Mouse (Mus musculus): ENCODE results near the gene Astn1. TPM values are rescaled to one million over a fixed set of nuclear protein-coding genes. Genes with fewer than 3 reads are reported as not detected.

Astn1 gene
- polyA plus RNA-seq, 1 experiment: 0.46 TPM

DNA sequence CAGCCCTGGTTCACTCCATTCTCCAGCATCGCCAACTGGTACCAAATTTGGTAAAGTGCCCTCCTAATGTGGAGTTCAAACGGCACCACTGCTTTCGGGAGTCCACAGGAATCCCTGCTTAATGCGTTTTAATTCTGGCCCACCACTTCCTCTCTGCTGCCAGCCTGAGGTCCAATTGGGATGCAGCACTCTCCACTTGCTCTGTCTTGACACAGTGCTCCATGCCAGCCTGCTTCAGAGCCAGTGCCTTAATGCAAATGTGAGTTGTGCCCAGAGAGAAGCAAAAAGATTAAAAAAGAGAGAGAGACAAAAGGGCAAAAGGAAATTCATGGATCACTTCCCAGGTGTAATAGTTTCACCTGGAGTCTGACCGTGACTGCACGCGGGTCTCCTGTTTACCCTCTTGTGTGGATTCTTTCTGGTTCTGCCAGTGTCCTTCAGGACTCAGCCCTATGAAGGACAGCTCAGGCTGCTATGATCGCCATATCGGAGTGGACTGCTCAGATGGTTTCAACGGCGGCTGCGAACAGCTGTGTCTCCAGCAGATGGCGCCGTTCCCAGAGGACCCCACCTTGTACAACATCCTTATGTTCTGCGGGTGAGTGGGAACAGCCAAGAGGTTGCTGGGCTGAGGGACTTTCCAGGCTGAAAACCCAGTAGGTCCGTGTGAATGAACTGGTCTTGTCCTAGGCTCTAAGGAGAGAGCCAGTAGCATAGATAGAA is 234.8 kb downstream of the Astn1 start:
- Histone ChIP-seq H3K4me1 (ENCODE audit: control insufficient read depth, insufficient read depth, low read length) (no peaks in the 10 kb centered on the region), H3K4me3 (ENCODE audit: insufficient read depth, low read length) (no peak overlapping the region), H3K27ac (ENCODE audit: insufficient read depth, low read length) (no peak overlapping the region)
- TF ChIP-seq CTCF (IDR thresholded peaks at IDR 0.05; ENCODE audit: borderline replicate concordance, insufficient read depth, low read length) (peak; percentile 62; the same call in 1 of the 2 replicates), POLR2A (IDR thresholded peaks at IDR 0.05; ENCODE audit: low read depth, low read length) (no peak)

- Histone ChIP-seq H3K27ac (ENCODE audit: insufficient read depth, low read length) (no peak overlapping the region), H3K4me1 (ENCODE audit: control insufficient read depth, insufficient read depth, low read length) (no peaks in the 10 kb centered on the region), H3K4me3 (ENCODE audit: insufficient read depth, low read length) (no peak overlapping the region)
- TF ChIP-seq CTCF (IDR thresholded peaks at IDR 0.05; ENCODE audit: borderline replicate concordance, insufficient read depth, low read length) (no peak), POLR2A (IDR thresholded peaks at IDR 0.05; ENCODE audit: low read depth, low read length) (no peak)
Measured at GRCm38 (mm10) chr1:158597996-158598395, 235.9 kb downstream of the Astn1 start.

- H3K4me1 ChIP-seq (ENCODE audit: control insufficient read depth, insufficient read depth, low read length): no peaks in the 10 kb centered on the region
- no peak overlapping the region for H3K27ac ChIP-seq (ENCODE audit: insufficient read depth, low read length)
- no peak for TF ChIP-seq POLR2A (IDR thresholded peaks at IDR 0.05; ENCODE audit: low read depth, low read length)
- no peak for TF ChIP-seq CTCF (IDR thresholded peaks at IDR 0.05; ENCODE audit: borderline replicate concordance, insufficient read depth, low read length)
- no peak overlapping the region for H3K4me3 ChIP-seq (ENCODE audit: insufficient read depth, low read length)
Measured at GRCm38 (mm10) chr1:158599435-158599834, 237.4 kb downstream of the Astn1 start.

GRCm38 (mm10) chr1:158603056-158603455 is 241.0 kb downstream of the Astn1 start:
- peaks cover 3% of the 10 kb centered on the region; the same call in 1 of the 2 replicates for H3K4me1 ChIP-seq (ENCODE audit: control insufficient read depth, insufficient read depth, low read length)
- H3K27ac ChIP-seq (ENCODE audit: insufficient read depth, low read length): no peak overlapping the region
- no peak overlapping the region for H3K4me3 ChIP-seq (ENCODE audit: insufficient read depth, low read length)
- TF ChIP-seq POLR2A (IDR thresholded peaks at IDR 0.05; ENCODE audit: low read depth, low read length): no peak
- TF ChIP-seq CTCF (IDR thresholded peaks at IDR 0.05; ENCODE audit: borderline replicate concordance, insufficient read depth, low read length): no peak

DNA sequence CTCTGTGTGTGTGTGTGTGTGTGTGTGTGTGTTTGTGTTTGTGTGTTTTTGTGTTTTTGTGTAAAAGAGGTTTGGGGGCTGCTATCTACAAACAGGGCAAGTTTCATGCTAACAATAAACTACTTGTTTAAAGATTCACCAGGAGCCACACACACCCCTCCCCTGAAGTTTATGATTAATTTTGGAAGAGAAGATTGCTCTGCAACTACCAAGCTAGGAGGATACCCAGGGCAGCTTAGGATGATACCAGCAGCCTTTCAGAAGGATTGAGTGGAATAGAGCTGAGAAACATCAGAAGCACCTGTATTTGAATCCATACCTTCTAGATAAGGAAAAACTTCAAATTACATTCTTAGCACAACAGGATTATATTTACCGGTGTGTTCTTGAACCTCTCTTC is 242.1 kb downstream of the Astn1 start:
- Histone ChIP-seq H3K4me1 (ENCODE audit: control insufficient read depth, insufficient read depth, low read length) (peaks cover 3% of the 10 kb centered on the region; the same call in 1 of the 2 replicates), H3K27ac (ENCODE audit: insufficient read depth, low read length) (no peak overlapping the region)
- TF ChIP-seq POLR2A (IDR thresholded peaks at IDR 0.05; ENCODE audit: low read depth, low read length): no peak
- no peak for TF ChIP-seq CTCF (IDR thresholded peaks at IDR 0.05; ENCODE audit: borderline replicate concordance, insufficient read depth, low read length)

DNA sequence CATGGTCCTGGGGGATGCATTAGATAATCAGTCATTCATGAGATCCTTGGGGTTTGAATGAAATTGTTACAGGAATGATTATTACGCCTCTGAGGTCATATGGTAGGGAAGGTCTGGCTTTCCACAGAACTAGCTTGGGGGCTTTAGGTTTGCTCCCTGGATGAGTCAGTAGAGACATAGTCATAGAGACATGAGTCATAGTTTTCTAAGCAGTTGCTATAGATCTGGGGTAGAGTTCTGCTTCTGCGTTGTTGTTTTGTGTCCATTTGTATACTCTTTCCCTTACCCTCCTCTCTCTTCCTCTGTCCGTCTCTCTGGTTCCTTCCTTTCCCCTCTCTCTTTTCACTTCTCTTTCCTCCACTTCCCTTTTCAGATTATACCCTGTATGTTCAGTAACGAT is 243.5 kb downstream of the Astn1 start:
- peak overlapping the region; percentile 97 for H3K27ac ChIP-seq (ENCODE audit: insufficient read depth, low read length)
- H3K4me1 ChIP-seq (ENCODE audit: control insufficient read depth, insufficient read depth, low read length): peaks cover 3% of the 10 kb centered on the region; the same call in 1 of the 2 replicates
- TF ChIP-seq CTCF (IDR thresholded peaks at IDR 0.05; ENCODE audit: borderline replicate concordance, insufficient read depth, low read length): no peak
- TF ChIP-seq POLR2A (IDR thresholded peaks at IDR 0.05; ENCODE audit: low read depth, low read length): no peak
- H3K4me3 ChIP-seq (ENCODE audit: insufficient read depth, low read length): no peak overlapping the region

More for the DNA sequence above, 242.1 kb downstream of the Astn1 start:
- H3K4me3 ChIP-seq (ENCODE audit: insufficient read depth, low read length): no peak overlapping the region

DNA sequence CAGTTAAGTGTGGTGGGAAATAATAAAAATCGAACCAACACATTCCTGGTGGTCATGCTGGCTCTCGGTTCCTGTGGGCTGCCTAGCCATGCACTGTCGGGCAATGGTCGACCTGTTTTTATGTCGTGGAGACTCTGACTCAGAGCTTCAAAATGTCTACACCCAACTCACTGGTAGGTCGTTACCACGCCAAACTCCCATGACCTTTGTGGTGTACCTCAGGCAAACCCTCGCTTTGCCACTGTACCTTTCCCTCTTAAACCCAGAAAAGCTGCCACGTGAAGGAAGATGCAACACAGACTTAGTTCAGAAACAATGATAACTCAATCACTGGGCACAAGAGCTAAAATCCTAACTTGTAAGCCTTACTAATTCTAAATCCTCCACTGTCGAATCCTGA is 244.3 kb downstream of the Astn1 start:
- H3K4me1 ChIP-seq (ENCODE audit: control insufficient read depth, insufficient read depth, low read length): peaks cover 3% of the 10 kb centered on the region; the same call in 1 of the 2 replicates
- no peak overlapping the region for H3K4me3 ChIP-seq (ENCODE audit: insufficient read depth, low read length)
- H3K27ac ChIP-seq (ENCODE audit: insufficient read depth, low read length): peak overlapping the region; percentile 78
- TF ChIP-seq POLR2A (IDR thresholded peaks at IDR 0.05; ENCODE audit: low read depth, low read length): no peak
- no peak for TF ChIP-seq CTCF (IDR thresholded peaks at IDR 0.05; ENCODE audit: borderline replicate concordance, insufficient read depth, low read length)

- H3K4me1 ChIP-seq (ENCODE audit: control insufficient read depth, insufficient read depth, low read length): peaks cover 3% of the 10 kb centered on the region; the same call in 1 of the 2 replicates
- H3K27ac ChIP-seq (ENCODE audit: insufficient read depth, low read length): no peak overlapping the region
- no peak overlapping the region for H3K4me3 ChIP-seq (ENCODE audit: insufficient read depth, low read length)
- no peak for TF ChIP-seq CTCF (IDR thresholded peaks at IDR 0.05; ENCODE audit: borderline replicate concordance, insufficient read depth, low read length)
- TF ChIP-seq POLR2A (IDR thresholded peaks at IDR 0.05; ENCODE audit: low read depth, low read length): no peak
Measured at GRCm38 (mm10) chr1:158607201-158607600, 245.1 kb downstream of the Astn1 start.

GRCm38 (mm10) chr1:158615202-158615601 is 253.1 kb downstream of the Astn1 start:
- H3K4me3 ChIP-seq (ENCODE audit: insufficient read depth, low read length): no peak overlapping the region
- no peak overlapping the region for H3K27ac ChIP-seq (ENCODE audit: insufficient read depth, low read length)
- no peaks in the 10 kb centered on the region for H3K4me1 ChIP-seq (ENCODE audit: control insufficient read depth, insufficient read depth, low read length)
- TF ChIP-seq CTCF (IDR thresholded peaks at IDR 0.05; ENCODE audit: borderline replicate concordance, insufficient read depth, low read length) (no peak), POLR2A (IDR thresholded peaks at IDR 0.05; ENCODE audit: low read depth, low read length) (no peak)

GRCm38 (mm10) chr1:158617943-158618342 is 255.9 kb downstream of the Astn1 start:
- Histone ChIP-seq H3K4me3 (ENCODE audit: insufficient read depth, low read length) (no peak overlapping the region), H3K4me1 (ENCODE audit: control insufficient read depth, insufficient read depth, low read length) (no peaks in the 10 kb centered on the region), H3K27ac (ENCODE audit: insufficient read depth, low read length) (no peak overlapping the region)
- TF ChIP-seq POLR2A (IDR thresholded peaks at IDR 0.05; ENCODE audit: low read depth, low read length) (no peak), CTCF (IDR thresholded peaks at IDR 0.05; ENCODE audit: borderline replicate concordance, insufficient read depth, low read length) (no peak)
